Mouse (Mus musculus): Measurements from ENCODE around the gene Slc13a2. TPM values are rescaled to one million over a fixed set of nuclear protein-coding genes. Genes with fewer than 3 reads are reported as not detected.

Gene Slc13a2
- polyA plus RNA-seq, 1 experiment from 2014 or later = not detected

GRCm38 (mm10) chr11:78455308-78455707 lies 33.3 kb upstream of the Slc13a2 start:
- Histone ChIP-seq H3K4me3 (no peak overlapping the region), H3K27me3 (no peaks in the 10 kb centered on the region), H3K27ac (replicated peaks) (no peak overlapping the region), H3K4me1 (no peaks in the 10 kb centered on the region), H3K36me3 (no peaks in the 10 kb centered on the region), H3K9me3 (no peaks in the 10 kb centered on the region), H3K9ac (replicated peaks) (no peak overlapping the region), H3K4me2 (replicated peaks) (no peak overlapping the region)
- ATAC-seq (replicated peaks) = no peak
- WGBS = 38% methylated on average over 5 of the region's 5 CpGs

GRCm38 (mm10) chr11:78454276-78454675 lies 32.3 kb upstream of the Slc13a2 start:
- H3K4me2 ChIP-seq (replicated peaks) = no peak overlapping the region
- WGBS = 78% methylated on average over 7 of the region's 7 CpGs
- no peak overlapping the region for H3K4me3 ChIP-seq
- no peaks in the 10 kb centered on the region for H3K9me3 ChIP-seq
- H3K36me3 ChIP-seq = no peaks in the 10 kb centered on the region
- no peak for ATAC-seq (replicated peaks)
- no peaks in the 10 kb centered on the region for H3K27me3 ChIP-seq
- no peak overlapping the region for H3K27ac ChIP-seq (replicated peaks)
- no peaks in the 10 kb centered on the region for H3K4me1 ChIP-seq
- H3K9ac ChIP-seq (replicated peaks) = no peak overlapping the region

GRCm38 (mm10) chr11:78453675-78454074 lies 31.7 kb upstream of the Slc13a2 start:
- 10% methylated on average over 4 of the region's 4 CpGs for WGBS
- no peaks in the 10 kb centered on the region for H3K9me3 ChIP-seq
- H3K4me3 ChIP-seq = no peak overlapping the region
- no peak overlapping the region for H3K9ac ChIP-seq (replicated peaks)
- H3K27ac ChIP-seq (replicated peaks) = no peak overlapping the region
- ATAC-seq (replicated peaks) = no peak
- H3K27me3 ChIP-seq = no peaks in the 10 kb centered on the region
- no peaks in the 10 kb centered on the region for H3K4me1 ChIP-seq
- H3K4me2 ChIP-seq (replicated peaks) = no peak overlapping the region
- H3K36me3 ChIP-seq = no peaks in the 10 kb centered on the region

GRCm38 (mm10) chr11:78450337-78450736 lies 28.3 kb upstream of the Slc13a2 start:
- WGBS = 63% methylated on average over 2 of the region's 2 CpGs

GRCm38 (mm10) chr11:78448242-78448641 lies 26.2 kb upstream of the Slc13a2 start:
- no peak for ATAC-seq (replicated peaks)
- Histone ChIP-seq H3K4me2 (replicated peaks) (no peak overlapping the region), H3K4me3 (no peak overlapping the region), H3K4me1 (no peaks in the 10 kb centered on the region), H3K9me3 (no peaks in the 10 kb centered on the region), H3K27me3 (no peaks in the 10 kb centered on the region), H3K36me3 (no peaks in the 10 kb centered on the region), H3K27ac (replicated peaks) (no peak overlapping the region), H3K9ac (replicated peaks) (no peak overlapping the region)
- WGBS = 78% methylated on average over 1 of the region's 1 CpGs

More at GRCm38 (mm10) chr11:78450337-78450736, 28.3 kb upstream of the Slc13a2 start:
- Histone ChIP-seq H3K4me1 (no peaks in the 10 kb centered on the region), H3K4me2 (replicated peaks) (no peak overlapping the region), H3K4me3 (no peak overlapping the region), H3K27me3 (no peaks in the 10 kb centered on the region), H3K36me3 (no peaks in the 10 kb centered on the region), H3K9me3 (no peaks in the 10 kb centered on the region), H3K9ac (replicated peaks) (no peak overlapping the region), H3K27ac (replicated peaks) (no peak overlapping the region)
- ATAC-seq (replicated peaks) = no peak

GRCm38 (mm10) chr11:78447168-78447567 lies 25.2 kb upstream of the Slc13a2 start:
- Histone ChIP-seq H3K4me3 (no peak overlapping the region), H3K36me3 (no peaks in the 10 kb centered on the region), H3K9me3 (no peaks in the 10 kb centered on the region), H3K4me2 (replicated peaks) (no peak overlapping the region), H3K9ac (replicated peaks) (no peak overlapping the region), H3K27ac (replicated peaks) (no peak overlapping the region), H3K4me1 (no peaks in the 10 kb centered on the region), H3K27me3 (no peaks in the 10 kb centered on the region)
- WGBS = 74% methylated on average over 3 of the region's 3 CpGs
- no peak for ATAC-seq (replicated peaks)

GRCm38 (mm10) chr11:78443115-78443514 lies 21.1 kb upstream of the Slc13a2 start:
- Histone ChIP-seq H3K27me3 (no peaks in the 10 kb centered on the region), H3K27ac (replicated peaks) (no peak overlapping the region), H3K9ac (replicated peaks) (no peak overlapping the region), H3K36me3 (no peaks in the 10 kb centered on the region), H3K4me1 (no peaks in the 10 kb centered on the region), H3K4me2 (replicated peaks) (no peak overlapping the region), H3K9me3 (no peaks in the 10 kb centered on the region), H3K4me3 (no peak overlapping the region)
- no peak for ATAC-seq (replicated peaks)
- 87% methylated on average over 5 of the region's 5 CpGs for WGBS

GRCm38 (mm10) chr11:78438399-78438930 lies 16.4 kb upstream of the Slc13a2 start:
- Histone ChIP-seq H3K27ac (replicated peaks) (no peak overlapping the region), H3K27me3 (no peaks in the 10 kb centered on the region), H3K9ac (replicated peaks) (no peak overlapping the region), H3K4me2 (replicated peaks) (no peak overlapping the region), H3K9me3 (no peaks in the 10 kb centered on the region), H3K4me1 (peaks cover 3% of the 10 kb centered on the region; the same call in 1 of the 2 replicates), H3K36me3 (no peaks in the 10 kb centered on the region), H3K4me3 (no peak overlapping the region)
- 82% methylated on average over 3 of the region's 3 CpGs for WGBS
- ATAC-seq (replicated peaks) = no peak

GRCm38 (mm10) chr11:78437182-78437581 lies 15.2 kb upstream of the Slc13a2 start:
- Histone ChIP-seq H3K9me3 (no peaks in the 10 kb centered on the region), H3K4me1 (peaks cover 3% of the 10 kb centered on the region; the same call in 1 of the 2 replicates)
- WGBS = 94% methylated on average over 7 of the region's 7 CpGs

GRCm38 (mm10) chr11:78435776-78436349 lies 13.8 kb upstream of the Slc13a2 start:
- Histone ChIP-seq H3K9me3 (no peaks in the 10 kb centered on the region), H3K9ac (replicated peaks) (no peak overlapping the region), H3K4me3 (no peak overlapping the region), H3K27me3 (no peaks in the 10 kb centered on the region), H3K4me2 (replicated peaks) (no peak overlapping the region), H3K27ac (replicated peaks) (no peak overlapping the region), H3K36me3 (no peaks in the 10 kb centered on the region), H3K4me1 (peaks cover 3% of the 10 kb centered on the region; the same call in 1 of the 2 replicates)
- WGBS = 7% methylated on average over 19 of the region's 19 CpGs
- ATAC-seq (replicated peaks) = no peak

More at GRCm38 (mm10) chr11:78437182-78437581, 15.2 kb upstream of the Slc13a2 start:
- H3K9ac ChIP-seq (replicated peaks) = no peak overlapping the region
- no peaks in the 10 kb centered on the region for H3K36me3 ChIP-seq
- H3K27ac ChIP-seq (replicated peaks) = no peak overlapping the region
- H3K4me2 ChIP-seq (replicated peaks) = no peak overlapping the region
- no peak overlapping the region for H3K4me3 ChIP-seq
- ATAC-seq (replicated peaks) = no peak
- H3K27me3 ChIP-seq = no peaks in the 10 kb centered on the region

- H3K36me3 ChIP-seq = no peaks in the 10 kb centered on the region
- H3K9ac ChIP-seq (replicated peaks) = no peak overlapping the region
- no peak overlapping the region for H3K4me2 ChIP-seq (replicated peaks)
- 79% methylated on average over 4 of the region's 4 CpGs for WGBS
- no peak overlapping the region for H3K4me3 ChIP-seq
- H3K27me3 ChIP-seq = no peaks in the 10 kb centered on the region
- H3K9me3 ChIP-seq = no peaks in the 10 kb centered on the region
- H3K4me1 ChIP-seq = peaks cover 3% of the 10 kb centered on the region; the same call in 1 of the 2 replicates
- ATAC-seq (replicated peaks) = no peak
- H3K27ac ChIP-seq (replicated peaks) = no peak overlapping the region
Observed at GRCm38 (mm10) chr11:78434052-78434451, 12.0 kb upstream of the Slc13a2 start.

- Histone ChIP-seq H3K9me3 (no peaks in the 10 kb centered on the region), H3K9ac (replicated peaks) (no peak overlapping the region), H3K4me2 (replicated peaks) (no peak overlapping the region), H3K27ac (replicated peaks) (no peak overlapping the region), H3K36me3 (no peaks in the 10 kb centered on the region), H3K4me3 (no peak overlapping the region), H3K27me3 (no peaks in the 10 kb centered on the region), H3K4me1 (peaks cover 3% of the 10 kb centered on the region; the same call in 1 of the 2 replicates)
- WGBS = 87% methylated on average over 10 of the region's 10 CpGs
- no peak for ATAC-seq (replicated peaks)
Observed at GRCm38 (mm10) chr11:78431176-78431575, 9.2 kb upstream of the Slc13a2 start.
